Mouse (Mus musculus) lung, postnatal 14 days (tissue): ENCODE measurements around the gene C730034F03Rik.
A peak's percentile ranks its signal among the peaks of the same experiment; 100 is the strongest.

Experiments used
- DNase-seq: peaks from one replicate; pipeline ENCODE4 v3.0.0; 2021

Gene C730034F03Rik

GRCm38 (mm10) chr15:89434136-89434535 is 4.7 kb downstream of the C730034F03Rik start:
- no peak for DNase-seq

GRCm38 (mm10) chr15:89435878-89436277 is 6.5 kb downstream of the C730034F03Rik start:
- no peak for DNase-seq

DNA sequence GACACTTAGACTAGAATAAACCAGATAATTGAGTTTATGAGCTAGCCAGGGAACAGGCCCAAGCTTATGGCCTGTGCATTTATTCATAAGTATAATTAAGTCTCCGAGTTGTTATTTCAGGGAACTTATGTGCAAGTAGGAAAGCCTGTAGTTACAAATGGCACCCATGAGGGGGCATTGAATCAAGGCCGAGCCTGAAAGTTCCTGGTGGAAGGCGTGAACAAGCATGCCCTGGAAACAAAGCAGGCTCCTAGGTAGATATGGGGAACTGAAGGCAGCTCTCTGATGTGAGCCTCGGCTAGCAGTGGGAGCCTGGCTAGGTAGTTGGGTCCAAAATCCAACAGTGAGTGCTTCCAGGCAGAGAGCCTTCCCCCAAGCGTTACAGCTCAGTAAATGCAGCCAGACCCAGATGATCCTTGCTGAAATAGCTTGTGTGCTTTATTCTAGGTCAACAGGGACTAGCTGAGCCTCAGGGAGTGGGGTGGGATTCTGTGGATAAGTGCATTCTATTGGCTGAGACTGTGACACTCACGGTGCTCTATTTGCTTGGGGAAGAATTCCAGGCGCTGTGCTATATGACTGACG is 13.2 kb downstream of the C730034F03Rik start:
- no peak for DNase-seq

DNA sequence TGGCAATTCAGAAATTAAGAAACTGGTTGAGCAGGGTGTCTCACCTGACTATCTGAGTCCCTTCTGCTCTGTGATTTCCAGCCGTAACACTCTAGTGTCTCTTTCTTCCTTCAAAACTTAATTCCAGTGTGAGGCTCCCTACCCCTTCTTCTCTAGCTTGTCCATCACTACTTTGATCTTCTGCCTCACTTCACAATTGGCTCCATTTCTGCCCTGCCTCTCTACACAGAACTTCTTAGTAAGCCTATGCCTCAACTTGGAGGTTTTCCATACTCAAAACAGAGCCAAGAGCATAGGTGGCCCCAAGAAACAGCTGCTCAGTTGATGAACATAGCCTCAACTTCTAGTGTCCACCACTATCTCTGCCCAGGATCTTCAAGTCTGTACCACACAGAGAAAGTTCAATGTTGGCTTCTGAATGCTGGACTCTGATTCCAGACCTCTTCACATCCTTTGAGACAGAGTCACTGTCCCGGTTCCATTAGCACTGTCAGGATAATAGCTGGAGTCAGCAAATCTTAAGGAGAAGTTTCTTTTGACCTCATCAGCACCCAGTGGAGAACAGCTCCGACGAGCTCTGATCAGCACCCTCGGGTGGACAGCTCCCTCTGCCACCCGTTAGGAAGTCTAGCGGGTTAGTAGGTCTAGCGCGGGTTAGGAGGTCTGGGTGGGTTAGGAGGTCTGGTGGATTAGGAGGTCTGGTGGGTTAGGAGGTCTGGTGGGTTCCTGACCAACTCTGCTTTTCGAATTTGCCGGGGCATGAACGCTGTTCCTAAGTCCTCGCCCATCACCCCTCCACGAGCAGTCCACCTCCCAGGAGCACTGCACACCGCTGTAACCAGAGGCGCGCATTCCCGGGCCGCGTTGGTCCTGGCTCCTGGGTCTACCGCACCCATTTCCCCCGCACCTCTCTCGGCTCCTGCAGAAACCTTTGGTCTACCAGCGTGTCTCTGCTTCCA is 23.8 kb downstream of the C730034F03Rik start:
- peak; percentile 77 for DNase-seq

GRCm38 (mm10) chr15:89453865-89454478 is 24.6 kb downstream of the C730034F03Rik start, which contains the start of gene Mapk8ip2:
Mapk8ip2 (plus strand) TSS chr15:89453913.
- DNase-seq: no peak

GRCm38 (mm10) chr15:89454857-89455256 is 25.5 kb downstream of the C730034F03Rik start:
- DNase-seq: no peak

- no peak for DNase-seq
Observed at GRCm38 (mm10) chr15:89455642-89456041, 26.3 kb downstream of the C730034F03Rik start.

DNA sequence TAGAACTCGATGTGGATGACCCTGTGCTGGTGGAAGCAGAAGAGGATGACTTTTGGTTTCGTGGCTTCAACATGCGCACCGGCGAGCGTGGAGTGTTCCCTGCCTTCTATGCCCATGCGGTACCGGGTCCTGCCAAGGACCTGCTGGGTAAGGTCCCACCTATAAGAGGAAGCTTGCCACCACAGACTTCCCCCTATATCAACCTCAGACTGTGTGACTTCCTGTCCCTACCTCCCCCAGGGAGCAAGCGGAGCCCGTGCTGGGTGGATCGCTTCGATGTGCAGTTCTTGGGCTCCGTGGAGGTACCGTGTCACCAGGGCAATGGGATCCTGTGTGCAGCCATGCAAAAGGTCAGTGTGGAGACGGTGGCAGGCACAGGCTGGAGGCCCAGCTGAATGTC is 29.6 kb downstream of the C730034F03Rik start:
- no peak for DNase-seq

- no peak for DNase-seq
Observed at GRCm38 (mm10) chr15:89459821-89460220, 30.4 kb downstream of the C730034F03Rik start.

DNA sequence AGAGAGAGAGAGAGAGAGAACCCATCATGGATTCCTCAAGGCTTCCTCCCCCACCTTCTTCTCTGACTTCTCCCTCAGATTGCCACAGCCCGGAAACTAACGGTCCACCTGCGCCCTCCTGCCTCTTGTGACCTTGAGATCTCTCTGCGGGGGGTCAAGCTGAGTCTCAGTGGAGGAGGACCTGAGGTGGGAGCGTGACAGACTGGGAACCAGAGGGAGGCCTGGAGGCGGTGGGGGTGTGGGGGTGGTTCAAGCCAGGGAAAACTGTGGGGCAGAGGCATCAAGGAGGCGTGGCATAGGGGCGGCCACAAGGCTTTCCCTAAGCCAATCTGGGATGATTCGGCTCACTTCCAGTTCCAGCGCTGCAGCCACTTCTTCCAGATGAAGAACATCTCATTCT is 30.9 kb downstream of the C730034F03Rik start:
- DNase-seq: no peak

- no peak for DNase-seq
Observed at GRCm38 (mm10) chr15:89461321-89461720, 31.9 kb downstream of the C730034F03Rik start.

DNA sequence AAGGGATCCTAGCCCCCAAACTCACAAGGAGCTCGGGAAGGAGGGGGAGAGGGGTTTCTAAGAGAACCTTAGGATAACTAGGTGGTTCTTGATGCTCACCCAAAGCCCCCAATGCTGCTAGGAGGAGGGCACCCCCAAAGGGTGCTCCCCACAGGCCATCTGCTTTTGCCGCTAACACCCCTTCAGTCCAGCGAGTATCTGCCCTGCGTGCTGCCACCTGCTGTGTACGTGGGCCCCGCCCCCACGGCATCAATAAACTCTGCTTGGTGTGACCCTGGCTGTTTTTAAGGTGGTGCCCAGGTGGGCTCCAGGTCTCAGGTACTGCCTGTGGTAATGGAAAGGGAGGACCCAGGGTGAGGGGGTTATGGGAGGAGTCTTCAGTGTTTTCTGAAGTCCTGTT is 32.8 kb downstream of the C730034F03Rik start:
- no peak for DNase-seq

GRCm38 (mm10) chr15:89463334-89464235 is 34.2 kb downstream of the C730034F03Rik start:
- DNase-seq: peak; percentile 41

DNA sequence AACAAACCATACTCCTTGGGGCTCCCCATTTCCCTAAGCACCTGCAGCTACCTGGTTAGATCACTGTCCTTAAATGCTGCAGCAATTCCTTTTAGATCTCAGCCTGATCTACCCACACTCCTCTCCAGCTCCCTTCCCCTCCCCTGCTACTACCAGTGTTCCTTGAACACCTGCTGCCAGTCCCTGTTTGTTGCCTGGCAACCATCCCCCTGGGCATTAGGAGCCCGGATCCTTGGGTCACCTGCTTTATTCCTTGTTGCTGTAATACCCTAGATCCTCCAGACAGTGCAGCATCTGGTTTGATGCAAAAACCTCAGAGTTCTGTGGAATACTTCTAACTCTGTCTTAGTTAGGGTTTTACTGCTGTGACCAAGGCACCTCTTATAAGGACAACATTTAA is 35.7 kb downstream of the C730034F03Rik start:
- no peak for DNase-seq

DNA sequence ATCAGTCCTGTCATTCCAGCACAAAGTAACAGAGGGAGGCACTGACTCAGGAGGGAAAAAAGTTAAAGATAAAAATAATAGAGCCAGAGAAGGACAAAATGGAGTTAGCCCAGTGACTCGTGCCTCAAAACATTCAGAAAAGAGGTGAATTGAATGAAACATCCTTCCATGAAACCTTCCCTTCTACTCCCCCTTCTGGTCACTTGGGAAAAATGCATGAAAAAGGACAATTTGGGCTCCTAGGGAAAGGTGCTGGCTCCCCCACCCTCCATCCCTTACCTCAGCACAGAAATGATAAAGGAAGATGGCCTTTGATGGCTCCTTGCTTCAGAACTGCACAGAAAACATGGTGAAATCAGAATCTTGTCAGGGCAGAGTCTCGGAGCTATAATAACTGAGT is 39.2 kb downstream of the C730034F03Rik start:
- no peak for DNase-seq

- DNase-seq: no peak
Observed at GRCm38 (mm10) chr15:89471476-89471875, 42.1 kb downstream of the C730034F03Rik start.

GRCm38 (mm10) chr15:89473370-89473769 is 44.0 kb downstream of the C730034F03Rik start:
- no peak for DNase-seq

DNA sequence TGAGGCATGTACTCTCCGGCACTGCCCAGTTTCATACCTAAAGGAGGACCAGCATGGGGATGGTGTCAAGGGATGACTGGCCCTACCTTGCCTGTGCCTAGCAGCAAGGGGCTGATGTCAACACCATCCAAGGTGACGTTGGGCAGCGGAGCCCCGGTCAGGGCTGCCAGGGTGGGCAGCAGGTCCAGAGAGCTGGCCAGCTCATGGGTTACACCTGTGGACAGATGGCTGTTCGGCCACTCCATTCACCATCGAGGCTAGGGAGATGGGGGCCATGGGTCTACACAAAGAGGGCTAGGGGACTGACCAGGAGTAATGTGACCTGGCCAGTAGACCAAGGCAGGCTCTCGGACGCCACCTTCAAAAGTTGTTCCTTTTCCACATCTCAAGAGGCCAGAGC is 44.5 kb downstream of the C730034F03Rik start:
- DNase-seq: no peak

- DNase-seq: no peak
Observed at GRCm38 (mm10) chr15:89474596-89475292, 45.4 kb downstream of the C730034F03Rik start.

GRCm38 (mm10) chr15:89475293-89475600 is 45.9 kb downstream of the C730034F03Rik start:
- no peak for DNase-seq

DNA sequence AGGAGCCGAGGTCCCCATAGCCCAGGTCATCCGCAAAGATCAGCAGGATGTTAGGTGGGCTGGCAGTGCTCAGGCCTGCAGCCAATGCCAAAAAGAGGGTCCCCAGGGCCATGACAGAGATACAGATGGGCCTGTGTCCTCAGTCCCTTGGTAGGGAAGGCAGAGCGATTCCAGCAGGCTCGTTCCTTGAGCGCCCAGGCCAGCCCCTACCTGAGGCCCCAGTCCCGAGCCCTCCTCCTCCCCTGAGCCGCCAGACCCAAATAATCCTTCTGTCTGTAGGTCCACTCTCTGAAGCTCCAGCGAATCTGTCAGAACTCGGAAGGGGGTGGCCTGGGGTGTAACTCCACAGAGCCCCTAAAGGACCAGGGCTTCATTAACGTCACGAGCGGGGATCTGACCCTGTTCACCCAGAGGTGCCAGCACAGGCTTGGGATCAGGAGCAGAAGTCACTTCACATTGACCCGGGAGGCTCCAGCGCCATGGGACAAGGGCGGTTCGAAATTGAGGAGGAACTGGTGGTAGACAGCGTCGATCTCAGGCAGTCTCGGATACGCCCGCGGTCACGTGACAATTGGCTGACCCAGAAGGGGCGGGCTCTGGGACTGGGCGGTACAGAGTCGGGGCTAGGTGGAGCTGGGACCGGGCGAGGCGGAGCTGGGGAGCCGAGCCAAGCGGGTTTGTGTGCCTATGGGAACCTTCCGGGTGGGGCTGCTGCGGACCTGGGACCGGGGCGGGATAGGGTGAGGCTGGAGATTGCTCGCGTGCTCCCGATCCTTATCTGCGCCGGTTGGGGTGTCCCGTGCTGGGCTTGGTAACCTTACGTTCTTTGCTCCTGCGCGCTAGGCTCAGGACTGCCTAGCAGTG is 46.5 kb downstream of the C730034F03Rik start:
- DNase-seq: peak; percentile 95
